Mouse (Mus musculus) adrenal gland, adult 18-20 months (tissue): ENCODE data around the gene Ppox. TPM values are rescaled to one million over a fixed set of nuclear protein-coding genes. Genes with fewer than 3 reads are reported as not detected.

Source experiments
- total RNA-seq, 2 experiments: library from RNA; stranded (reverse); gene quantifications; 1 replicate in 1 of 2; 2 replicates in 1 of 2; pipeline ENCODE4 v1.2.3; 2021

Gene Ppox
- total RNA-seq, 2 experiments from 2014 or later: 39.4 to 43.1 TPM

Other genes starting within 250 kb of the Ppox start
- gene Fcgr3, start 216.3 kb downstream of the Ppox start, total RNA-seq: 10 to 100 TPM; 17.7 to 32.8 TPM
- 1 to 10 TPM; 3.0 to 4.2 TPM for gene Cfap126, start 167.3 kb downstream of the Ppox start, total RNA-seq
- gene Sdhc, start 130.6 kb downstream of the Ppox start, total RNA-seq: 100 to 1,000 TPM; 450 to 629 TPM
- gene Mpz, start 130.5 kb downstream of the Ppox start, total RNA-seq: 1 to 10 TPM in 1 of 2 experiments, under 1 TPM in 1; 0.73 to 1.2 TPM
- 10 to 100 TPM; 51.7 to 52.5 TPM for gene Pcp4l1, start 84.9 kb downstream of the Ppox start, total RNA-seq
- not detected for gene Nr1i3, start 67.2 kb downstream of the Ppox start, total RNA-seq
- 10 to 100 TPM; 47.7 to 67.0 TPM for gene Tomm40l, start 58.7 kb downstream of the Ppox start, total RNA-seq
- gene Apoa2, start 56.1 kb downstream of the Ppox start, total RNA-seq: 1 to 10 TPM; 4.2 to 4.6 TPM
- gene Fcer1g, start 46.8 kb downstream of the Ppox start, total RNA-seq: 10 to 100 TPM; 23.2 to 46.7 TPM
- 1 to 10 TPM; 1.5 to 3.8 TPM for gene Adamts4, start 30.8 kb downstream of the Ppox start, total RNA-seq
- 1,000 to 10,000 TPM in 1 of 2 experiments, 100 to 1,000 TPM in 1; 683 to 1,034 TPM for gene Ndufs2, start 29.8 kb downstream of the Ppox start, total RNA-seq
- 10 to 100 TPM; 30.5 to 37.8 TPM for gene B4galt3, start 10.9 kb downstream of the Ppox start, total RNA-seq
- gene Usp21, start 6.8 kb upstream of the Ppox start, total RNA-seq: 10 to 100 TPM; 38.5 to 41.8 TPM
- 100 to 1,000 TPM; 147 to 168 TPM for gene Ufc1, start 13.8 kb upstream of the Ppox start, total RNA-seq
- gene Dedd, start 48.0 kb upstream of the Ppox start, total RNA-seq: 10 to 100 TPM; 38.1 to 38.3 TPM
- 10 to 100 TPM; 68.9 to 71.0 TPM for gene Nit1, start 64.5 kb upstream of the Ppox start, total RNA-seq
- gene Pfdn2, start 64.5 kb upstream of the Ppox start, total RNA-seq: 100 to 1,000 TPM; 137 to 168 TPM
- gene Klhdc9, start 79.6 kb upstream of the Ppox start, total RNA-seq: 1 to 10 TPM; 1.3 to 2.4 TPM
- gene Nectin4, start 88.9 kb upstream of the Ppox start, total RNA-seq: under 1 TPM; 0.20 to 0.45 TPM
- 1 to 10 TPM; 3.6 to 6.8 TPM for gene Arhgap30, start 107.8 kb upstream of the Ppox start, total RNA-seq
- gene Usf1, start 130.1 kb upstream of the Ppox start, total RNA-seq: 10 to 100 TPM; 51.7 to 53.5 TPM
- gene Tstd1, start 137.7 kb upstream of the Ppox start, total RNA-seq: 1 to 10 TPM; 3.1 to 4.0 TPM
- gene F11r, start 156.3 kb upstream of the Ppox start, total RNA-seq: 10 to 100 TPM; 29.3 to 36.4 TPM
- gene Alyref2, start 222.3 kb upstream of the Ppox start, total RNA-seq: 1 to 10 TPM; 5.7 to 6.5 TPM